Mouse (Mus musculus) neural tube, embryonic 13.5 days (tissue): ENCODE data around the gene Gltpd2. TPM values are rescaled to one million over a fixed set of nuclear protein-coding genes. Genes with fewer than 3 reads are reported as not detected.

Experiments used
- ATAC-seq: fragments of 200-750 bp; cut with Nextera tagmentation; 2 replicates; pipeline ENCODE4 v1.8.0; 2017; ENCODE audit warnings: low read depth, mild to moderate bottlenecking, moderate TSS enrichment, moderate library complexity
- H3K27ac ChIP-seq: fragments of 300-500 bp; sonication (generic); replicated peaks from 2 replicates; pipeline ENCODE4 v1.5.1; 2015; ENCODE audit warnings: moderate library complexity, mild to moderate bottlenecking, inconsistent platforms
- H3K27me3 ChIP-seq: fragments of 300-500 bp; sonication (generic); 2 replicates; pipeline ENCODE4 v1.6.1; 2015; ENCODE audit warnings: mild to moderate bottlenecking, inconsistent platforms
- H3K36me3 ChIP-seq: fragments of 300-500 bp; sonication (generic); 2 replicates; pipeline ENCODE4 v1.6.1; 2015; ENCODE audit warnings: mild to moderate bottlenecking, inconsistent platforms
- H3K4me1 ChIP-seq: fragments of 300-500 bp; sonication (generic); replicated peaks from 2 replicates; pipeline ENCODE4 v1.6.1; 2015; ENCODE audit warnings: inconsistent platforms
- H3K4me2 ChIP-seq: fragments of 300-500 bp; sonication (generic); 2 replicates; pipeline ENCODE4 v1.6.1; 2015; ENCODE audit warnings: inconsistent platforms, mild to moderate bottlenecking, moderate library complexity
- H3K4me3 ChIP-seq: fragments of 300-500 bp; sonication (generic); 2 replicates; pipeline ENCODE4 v1.5.1; 2015; ENCODE audit warnings: mild to moderate bottlenecking, inconsistent platforms
- H3K9ac ChIP-seq: fragments of 300-500 bp; sonication (generic); 2 replicates; pipeline ENCODE4 v1.6.1; 2015; ENCODE audit warnings: moderate library complexity, mild to moderate bottlenecking, inconsistent platforms
- H3K9me3 ChIP-seq: fragments of 300-500 bp; sonication (generic); 2 replicates; pipeline ENCODE4 v1.6.1; 2016; ENCODE audit warnings: inconsistent platforms
- WGBS: fragments of 180-500 bp; shearing (Covaris S2); methylation state at CpG from one replicate; pipeline ENCODE4 v1.1.7; 2015; 5-methylcytosine and 5-hydroxymethylcytosine counted together
- polyA plus RNA-seq: library from polyadenylated mRNA; unstranded; fragments of >200 nt; fragmentation: Nextera tagmentation; extraction: Ambion mirVana; gene quantifications from 2 replicates; pipeline ENCODE4 v1.2.1, GENCODE M21; 2015

Gltpd2 gene
- polyA plus RNA-seq, 1 experiment from 2014 or later = 0.42 TPM

- 32% methylated on average over 7 of the region's 7 CpGs for whole genome bisulfite sequencing
- no peaks in the 10 kb centered on the region for H3K36me3 ChIP-seq
- no peak overlapping the region for H3K27ac ChIP-seq
- 0 out of 2 replicates have a peak overlapping the region, but pooled peaks have one; percentile 6 for H3K9ac ChIP-seq
- no peak overlapping the region for H3K4me2 ChIP-seq
- H3K27me3 ChIP-seq = no peaks in the 10 kb centered on the region
- no peaks in the 10 kb centered on the region for H3K9me3 ChIP-seq
- no peak for ATAC-seq
- peaks cover 53% of the 10 kb centered on the region for H3K4me1 ChIP-seq
- no peak overlapping the region for H3K4me3 ChIP-seq
Observed at GRCm38 (mm10) chr11:70566586-70566985, 47.6 kb downstream of the Gltpd2 start.

Other genes with a start within 250 kb of the Gltpd2 start
- not detected in 2 replicates for gene Alox12e, start 196.6 kb upstream of the Gltpd2 start, polyA plus RNA-seq
- gene Alox15, start 167.2 kb upstream of the Gltpd2 start, polyA plus RNA-seq = 0.28 TPM in 1 of 2 replicates, not detected in the other
- 31.9 and 32.6 TPM in 2 replicates for gene Pelp1, start 109.2 kb upstream of the Gltpd2 start, polyA plus RNA-seq
- gene Arrb2, start 86.6 kb upstream of the Gltpd2 start, polyA plus RNA-seq = 43.8 and 46.6 TPM in 2 replicates
- gene Med11, start 67.3 kb upstream of the Gltpd2 start, polyA plus RNA-seq = 45.3 and 46.0 TPM in 2 replicates
- gene Zmynd15, start 59.8 kb upstream of the Gltpd2 start, polyA plus RNA-seq = 1.2 and 1.5 TPM in 2 replicates
- 7.2 and 8.9 TPM in 2 replicates for gene Cxcl16, start 59.2 kb upstream of the Gltpd2 start, polyA plus RNA-seq
- 0.52 and 1.8 TPM in 2 replicates for gene Tm4sf5, start 14.0 kb upstream of the Gltpd2 start, polyA plus RNA-seq
- 0.31 TPM in 1 of 2 replicates, not detected in the other for gene Vmo1, start 4.6 kb upstream of the Gltpd2 start, polyA plus RNA-seq
- gene Psmb6, start 6.2 kb downstream of the Gltpd2 start, polyA plus RNA-seq = 814 and 884 TPM in 2 replicates
- gene Gm40193, start 13.7 kb downstream of the Gltpd2 start, polyA plus RNA-seq = not detected in 2 replicates
- gene Pld2, start 20.9 kb downstream of the Gltpd2 start, polyA plus RNA-seq = 7.4 and 8.8 TPM in 2 replicates
- gene Mink1, start 43.7 kb downstream of the Gltpd2 start, polyA plus RNA-seq = 18.0 TPM in 2 replicates
- gene 4930544D05Rik, start 96.7 kb downstream of the Gltpd2 start, polyA plus RNA-seq = not detected in 2 replicates
- gene Chrne, start 100.0 kb downstream of the Gltpd2 start, polyA plus RNA-seq = 0.38 TPM in 1 of 2 replicates, not detected in the other
- gene Gp1ba, start 119.9 kb downstream of the Gltpd2 start, polyA plus RNA-seq = 0.14 and 0.45 TPM in 2 replicates
- gene Rnf167, start 128.0 kb downstream of the Gltpd2 start, polyA plus RNA-seq = 101 and 106 TPM in 2 replicates
- 150 and 153 TPM in 2 replicates for gene Slc25a11, start 128.3 kb downstream of the Gltpd2 start, polyA plus RNA-seq
- 970 and 979 TPM in 2 replicates for gene Pfn1, start 135.4 kb downstream of the Gltpd2 start, polyA plus RNA-seq
- gene Eno3, start 138.0 kb downstream of the Gltpd2 start, polyA plus RNA-seq = 9.4 and 14.9 TPM in 2 replicates
- 169 and 172 TPM in 2 replicates for gene Spag7, start 150.2 kb downstream of the Gltpd2 start, polyA plus RNA-seq
- 16.9 and 19.5 TPM in 2 replicates for gene Camta2, start 168.9 kb downstream of the Gltpd2 start, polyA plus RNA-seq
- 0.75 and 1.1 TPM in 2 replicates for gene Inca1, start 181.0 kb downstream of the Gltpd2 start, polyA plus RNA-seq
- 1.5 TPM in 2 replicates for gene Kif1c, start 181.4 kb downstream of the Gltpd2 start, polyA plus RNA-seq
- 14.7 and 15.6 TPM in 2 replicates for gene Zfp3, start 245.0 kb downstream of the Gltpd2 start, polyA plus RNA-seq